Mouse (Mus musculus): ENCODE measurements around the gene Gps2.

DNA sequence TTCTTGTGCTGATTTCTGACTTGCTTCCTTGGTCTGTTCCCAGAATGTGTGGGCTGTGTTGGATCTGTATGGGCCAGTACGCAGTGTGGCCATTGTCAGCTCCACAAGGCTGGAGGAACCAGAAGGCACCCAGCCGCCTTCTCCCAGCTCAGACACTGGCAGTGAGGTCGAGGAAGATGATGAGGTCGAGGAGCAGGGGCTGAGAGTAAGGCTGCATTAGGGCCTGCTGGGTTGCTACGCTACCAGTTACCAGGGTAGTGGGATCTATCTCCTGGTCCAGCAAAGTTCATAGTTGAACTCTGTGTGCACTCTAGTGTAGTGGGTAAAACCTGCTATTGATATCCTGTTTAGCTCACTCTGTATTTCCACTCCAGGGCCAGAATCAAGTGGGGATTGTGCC lies 4.5 kb upstream of the Gps2 start:
- TF ChIP-seq CTCF (IDR thresholded peaks at IDR 0.05; ENCODE audit: borderline replicate concordance, extremely low read depth, insufficient read depth, insufficient read length) (no peak), POLR2A (IDR thresholded peaks at IDR 0.05; ENCODE audit: borderline replicate concordance, extremely low read depth, insufficient read depth, insufficient read length, poor library complexity, severe bottlenecking) (no peak)
